Comparison of ENCODE assay signal across 8 mouse cellular contexts in genomic region chr6:125131302-125132156, GRCm38 (mm10). TPM values are rescaled to one million over a fixed set of nuclear protein-coding genes. Genes with fewer than 3 reads are reported as not detected.
A peak's percentile ranks its signal among the peaks of the same experiment; 100 is the strongest.
DNase-seq lines count a peak whose midpoint lies in the region; ATAC-seq and TF ChIP-seq lines count a peak whose summit lies in the region.

TSS of gene Nop2 (plus strand) at chr6:125131909.

- peak; percentile 96 for ATAC-seq in hindbrain, embryonic 15.5 days (ENCODE audit: low FRiP score, low read depth)

- peak within 1 kb of the TSS; percentile 66 for H3K4me3 ChIP-seq in hindbrain, embryonic 15.5 days
- peak within 1 kb of the TSS; percentile 67 for H3K4me3 ChIP-seq in left cerebral cortex, adult 2 months
- peak within 1 kb of the TSS; percentile 96 for H3K4me3 ChIP-seq in megakaryocyte, embryonic 14.5 days (replicated peaks)

- peak within 1 kb of the TSS; percentile 92 for H3K27ac ChIP-seq in hindbrain, embryonic 15.5 days (replicated peaks)
- peak within 1 kb of the TSS; percentile 86 for H3K27ac ChIP-seq in left cerebral cortex, adult 2 months

- WGBS in hindbrain, embryonic 15.5 days = under 1% methylated on average over 66 of the region's 66 CpGs

- no peak for TF ChIP-seq CTCF in left cerebral cortex, adult 2 months (IDR thresholded peaks at IDR 0.05)

- no peaks in the 10 kb centered on the region for H3K9me3 ChIP-seq in hindbrain, embryonic 15.5 days
- no peaks in the 10 kb centered on the region for H3K9me3 ChIP-seq in megakaryocyte, embryonic 14.5 days

- H3K9ac ChIP-seq in hindbrain, embryonic 15.5 days = peak within 1 kb of the TSS; percentile 68

- H3K27me3 ChIP-seq in hindbrain, embryonic 15.5 days = no peaks in the 10 kb centered on the region
- no peaks in the 10 kb centered on the region for H3K27me3 ChIP-seq in megakaryocyte, embryonic 14.5 days (replicated peaks)

- peaks cover 20% of the 10 kb centered on the region for H3K4me1 ChIP-seq in hindbrain, embryonic 15.5 days (replicated peaks)
- H3K4me1 ChIP-seq in megakaryocyte, embryonic 14.5 days = peaks cover 43% of the 10 kb centered on the region

- H3K4me2 ChIP-seq in hindbrain, embryonic 15.5 days = peak within 1 kb of the TSS; percentile 88

- intact Hi-C loops in left cerebral cortex, adult 2 months (cut with DNase I) = loop anchor here (2.0 kb wide), 1 partner anchor 19 kb away; no protein-coding TSS in a partner anchor

- DNase-seq in T-cell, adult 2 months (ENCODE audit: low spot score) = peak; percentile 91
- DNase-seq in cerebellum, postnatal 25 days = peak; percentile 84 to 91
- peak; percentile 80 to 83 for DNase-seq in frontal cortex, postnatal 36 days (ENCODE audit: low spot score in 2 of 2)
- DNase-seq in left cerebral cortex, adult 2 months (ENCODE audit: extremely low spot score in 1 of 2, low spot score in 2 of 2) = peak; percentile 80 to 81
- peak; percentile 91 to 93 for DNase-seq in right cerebral cortex, postnatal 10 days (ENCODE audit: low spot score in 2 of 2)
- peak; percentile 88 for DNase-seq in urinary bladder, postnatal 25 days (ENCODE audit: low spot score)

- H3K36me3 ChIP-seq in hindbrain, embryonic 15.5 days = peaks cover 68% of the 10 kb centered on the region
- H3K36me3 ChIP-seq in megakaryocyte, embryonic 14.5 days (replicated peaks; ENCODE audit: low read length) = peaks cover 72% of the 10 kb centered on the region

RNA-seq across cellular contexts. Expression of gene Nop2, which starts in this region (rescaled TPM):
- 47.7 and 49.7 TPM in 2 replicates for polyA plus RNA-seq in hindbrain, embryonic 15.5 days (2015; fragmentation: Nextera tagmentation; extraction: Ambion mirVana)
- 10 to 100 TPM; 28.1 to 32.1 TPM for total RNA-seq in left cerebral cortex, adult 2 months (2021)
- polyA plus RNA-seq in megakaryocyte, embryonic 14.5 days (2012; ENCODE audit: insufficient read depth, low replicate concordance) = 18.4 and 24.5 TPM in 2 replicates

Comparison
In these comparisons a context has a peak if more than half of its experiments do, and no peak if none do; other contexts are left out.
1. Peak in every context shown above with its lines: DNase-seq, ATAC-seq, H3K4me3 ChIP-seq and H3K27ac ChIP-seq.